Mouse (Mus musculus) neutrophil, adult 65 days (primary cell): ENCODE results near the gene Odf2l. TPM values are rescaled to one million over a fixed set of nuclear protein-coding genes. Genes with fewer than 3 reads are reported as not detected.

Experiments
- total RNA-seq: library from RNA; stranded (reverse); gene quantifications from 2 replicates; pipeline ENCODE4 v1.2.4, GENCODE M21; 2023

Gene Odf2l
- 4.9 and 5.3 TPM in 2 replicates for total RNA-seq

DNA sequence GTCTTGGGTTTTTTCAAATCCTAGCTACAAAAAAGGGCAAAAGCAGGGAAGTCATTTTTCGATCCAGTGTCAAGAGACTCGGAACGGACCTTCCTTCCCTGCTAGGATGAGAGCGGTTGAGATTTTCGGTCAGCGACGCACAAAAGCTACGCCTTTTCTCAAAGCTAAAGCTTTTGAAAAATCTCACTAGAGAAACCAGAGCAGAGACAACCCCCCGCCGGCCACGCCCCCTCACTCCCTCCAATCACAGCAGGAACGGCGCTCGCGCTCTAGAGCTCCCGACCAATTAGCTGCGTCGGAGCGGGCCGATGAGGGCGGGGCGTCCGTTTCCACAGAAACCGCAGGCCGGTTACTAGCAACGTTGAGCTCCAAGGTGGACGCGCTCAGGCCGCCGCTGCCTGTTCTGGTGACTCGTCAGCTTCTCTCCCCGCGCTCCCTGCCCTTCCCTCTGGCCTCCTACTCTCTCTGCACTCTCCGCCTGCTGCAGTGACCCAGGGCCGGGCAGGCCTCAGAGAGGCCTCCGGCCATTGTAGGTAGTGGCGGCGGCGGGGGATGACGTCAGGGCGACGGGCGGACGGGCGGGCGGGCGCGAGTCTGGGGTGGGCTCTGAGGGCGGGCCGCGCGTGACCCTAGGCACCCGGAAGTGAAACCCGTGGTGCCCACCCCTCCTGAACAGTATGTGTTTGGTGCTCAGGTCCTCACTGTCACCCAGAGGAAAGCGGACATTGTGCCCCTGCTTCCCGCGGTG lies at the start of gene Odf2l:
Gene Odf2l (plus strand): TSS at position 335 of the 748 bp plus-strand sequence.

DNA sequence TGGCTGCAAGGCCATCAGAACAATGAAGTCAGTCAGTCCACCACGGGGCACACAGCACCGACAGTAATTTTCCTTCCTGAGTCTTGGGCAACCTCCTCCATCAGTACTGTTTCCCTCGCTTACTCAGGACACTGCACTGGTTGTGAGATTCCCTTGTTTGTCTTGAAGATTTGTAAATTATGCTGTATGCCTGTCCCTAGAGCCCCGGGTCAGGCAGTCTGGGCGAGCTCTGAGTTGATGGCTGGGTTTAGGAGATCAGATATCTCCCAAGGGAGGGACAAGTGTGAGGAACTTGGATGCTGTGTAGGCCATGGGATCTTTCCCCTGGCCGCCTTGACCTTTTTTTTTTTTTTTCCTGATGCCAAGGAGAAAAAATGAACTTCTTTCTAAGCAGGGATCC lies 19.1 kb upstream of the Odf2l start, which contains the start of gene Clca2:
Gene Clca2 (minus strand): TSS at position 153 of the 400 bp plus-strand sequence.

Other genes with a start within 250 kb of the Odf2l start
- gene Clca4b, start 186.1 kb upstream of the Odf2l start, total RNA-seq: not detected in 2 replicates
- gene Clca4a, start 143.5 kb upstream of the Odf2l start, total RNA-seq: not detected in 2 replicates
- not detected in 2 replicates for gene Clca1, start 85.8 kb upstream of the Odf2l start, total RNA-seq
- not detected in 2 replicates for gene Clca2, start 19.1 kb upstream of the Odf2l start, total RNA-seq
- gene Col24a1, start 173.9 kb downstream of the Odf2l start, total RNA-seq: 0.16 and 0.22 TPM in 2 replicates